Mouse (Mus musculus) forebrain, postnatal 0 days (tissue): Measurements from ENCODE around the gene Capza1. TPM values are rescaled to one million over a fixed set of nuclear protein-coding genes. Genes with fewer than 3 reads are reported as not detected.

Source experiments
- ATAC-seq: fragments of 200-750 bp; cut with Nextera tagmentation; 2 replicates; pipeline ENCODE4 v1.8.0; 2017; ENCODE audit warnings: mild to moderate bottlenecking, moderate library complexity
- DNase-seq: peaks from one replicate; pipeline ENCODE4 v3.0.0-alpha.2; 2015
- H3K27ac ChIP-seq: fragments of 300-500 bp; sonication (generic); 2 replicates; pipeline ENCODE4 v1.5.1; 2014; ENCODE audit warnings: low read depth, mild to moderate bottlenecking, antibody characterized with exemption, low read length, moderate library complexity, mixed read lengths
- H3K27me3 ChIP-seq: fragments of 300-500 bp; sonication (generic); 2 replicates; pipeline ENCODE4 v1.6.1; 2014; ENCODE audit warnings: mild to moderate bottlenecking, low read length, mixed read lengths; ENCODE audit not compliant: insufficient read depth
- H3K36me3 ChIP-seq: fragments of 300-500 bp; sonication (generic); 2 replicates; pipeline ENCODE4 v1.6.1; 2014; ENCODE audit warnings: mild to moderate bottlenecking, moderate library complexity; ENCODE audit not compliant: insufficient read depth
- H3K4me1 ChIP-seq: fragments of 300-500 bp; sonication (generic); 2 replicates; pipeline ENCODE4 v1.6.1; 2014; ENCODE audit warnings: antibody characterized with exemption; ENCODE audit not compliant: insufficient read depth
- H3K4me2 ChIP-seq: fragments of 300-500 bp; sonication (generic); 2 replicates; pipeline ENCODE4 v1.6.1; 2014; ENCODE audit warnings: low read depth, mild to moderate bottlenecking, moderate library complexity
- H3K4me3 ChIP-seq: fragments of 300-500 bp; sonication (generic); 2 replicates; pipeline ENCODE4 v1.5.1; 2014; ENCODE audit warnings: low read depth, low read length, mixed read lengths
- H3K9ac ChIP-seq: fragments of 300-500 bp; sonication (generic); 2 replicates; pipeline ENCODE4 v1.6.1; 2014; ENCODE audit warnings: mild to moderate bottlenecking
- H3K9me3 ChIP-seq: fragments of 300-500 bp; sonication (generic); 2 replicates; pipeline ENCODE4 v1.6.1; 2016; ENCODE audit warnings: low read length
- CTCF ChIP-seq: sonication (generic); IDR thresholded peaks from 2 replicates; pipeline ENCODE4 v1.5.1; 2016; ENCODE audit warnings: antibody characterized with exemption, control low read depth, low read depth
- WGBS: fragments of 180-500 bp; shearing (Covaris S2); extraction: QIAGEN DNeasy Blood & Tissue Kit; methylation state at CpG from one replicate; pipeline ENCODE4 v1.1.7; 2014; 5-methylcytosine and 5-hydroxymethylcytosine counted together
- polyA plus RNA-seq: library from polyadenylated mRNA; unstranded; fragments of >200 nt; fragmentation: Nextera tagmentation; extraction: Ambion mirVana; gene quantifications from 2 replicates; pipeline ENCODE4 v1.2.1, GENCODE M21; 2015
- total RNA-seq: library from RNA; depleted of rRNA; stranded (reverse); fragments of >200 nt; gene quantifications from 2 replicates; pipeline ENCODE4 v1.2.3, GENCODE M21; 2014

Gene Capza1
- total and polyA plus RNA-seq, 2 experiments from 2014 or later: 92.4 to 119 TPM

- Histone ChIP-seq H3K9me3 (no peaks in the 10 kb centered on the region), H3K4me3 (no peak overlapping the region), H3K4me2 (no peak overlapping the region), H3K4me1 (no peaks in the 10 kb centered on the region), H3K27ac (no peak overlapping the region), H3K36me3 (peaks cover 9% of the 10 kb centered on the region; the same call in 1 of the 2 replicates), H3K27me3 (no peaks in the 10 kb centered on the region), H3K9ac (no peak overlapping the region)
- 100% methylated on average over 1 of the region's 1 CpGs for WGBS
- no peak for TF ChIP-seq CTCF
- DNase-seq: no peak
- ATAC-seq: no peak
Observed at GRCm38 (mm10) chr3:104854465-104854864, 9.8 kb downstream of the Capza1 start.

DNA sequence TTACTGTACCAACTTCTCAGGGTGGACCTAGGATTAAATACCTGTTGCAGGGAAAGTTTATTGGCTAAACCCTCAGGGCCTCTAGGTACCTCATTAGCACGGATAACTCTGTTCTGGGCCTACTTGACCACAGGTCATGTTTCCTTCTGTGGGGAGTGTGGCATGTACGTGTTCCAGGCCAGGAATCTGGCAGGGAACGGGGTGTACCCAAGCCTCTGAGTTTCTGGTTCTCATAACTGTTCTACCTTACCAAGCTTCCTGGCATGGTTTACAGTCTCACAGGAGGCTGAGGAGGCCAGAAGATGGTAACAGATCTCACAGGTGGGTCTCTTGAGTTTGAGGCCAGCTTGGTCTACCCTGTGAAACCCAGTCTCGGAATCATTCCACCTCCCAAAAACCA lies 17.7 kb downstream of the Capza1 start:
- no peak for ATAC-seq
- WGBS: 95% methylated on average over 4 of the region's 4 CpGs
- TF ChIP-seq CTCF: no peak

GRCm38 (mm10) chr3:104841049-104841448 lies 23.3 kb downstream of the Capza1 start:
- TF ChIP-seq CTCF: no peak
- Histone ChIP-seq H3K27ac (no peak overlapping the region), H3K9ac (no peak overlapping the region), H3K27me3 (no peaks in the 10 kb centered on the region), H3K4me3 (no peak overlapping the region), H3K36me3 (peaks cover 19% of the 10 kb centered on the region), H3K9me3 (no peaks in the 10 kb centered on the region), H3K4me1 (no peaks in the 10 kb centered on the region), H3K4me2 (no peak overlapping the region)
- no peak for DNase-seq
- ATAC-seq: no peak
- WGBS: 94% methylated on average over 5 of the region's 5 CpGs

More for the DNA sequence above, 17.7 kb downstream of the Capza1 start:
- DNase-seq: no peak
- H3K36me3 ChIP-seq: peaks cover 19% of the 10 kb centered on the region
- H3K4me3 ChIP-seq: no peak overlapping the region
- no peak overlapping the region for H3K4me2 ChIP-seq
- no peak overlapping the region for H3K9ac ChIP-seq
- H3K27ac ChIP-seq: no peak overlapping the region
- no peaks in the 10 kb centered on the region for H3K27me3 ChIP-seq
- H3K4me1 ChIP-seq: no peaks in the 10 kb centered on the region
- no peaks in the 10 kb centered on the region for H3K9me3 ChIP-seq

GRCm38 (mm10) chr3:104835797-104836196 lies 28.5 kb downstream of the Capza1 start:
- Histone ChIP-seq H3K27ac (no peak overlapping the region), H3K9ac (no peak overlapping the region), H3K4me1 (no peaks in the 10 kb centered on the region), H3K36me3 (peaks cover 22% of the 10 kb centered on the region), H3K4me3 (no peak overlapping the region), H3K27me3 (no peaks in the 10 kb centered on the region), H3K9me3 (no peaks in the 10 kb centered on the region), H3K4me2 (no peak overlapping the region)
- ATAC-seq (no peak), DNase-seq (no peak)
- no peak for TF ChIP-seq CTCF
- WGBS: 97% methylated on average over 3 of the region's 3 CpGs

- Histone ChIP-seq H3K4me3 (no peak overlapping the region), H3K4me1 (no peaks in the 10 kb centered on the region), H3K27ac (no peak overlapping the region), H3K36me3 (peaks cover 21% of the 10 kb centered on the region), H3K27me3 (no peaks in the 10 kb centered on the region), H3K4me2 (no peak overlapping the region), H3K9me3 (no peaks in the 10 kb centered on the region), H3K9ac (no peak overlapping the region)
- TF ChIP-seq CTCF: no peak
- no peak for DNase-seq
- no peak for ATAC-seq
- WGBS: 85% methylated on average over 3 of the region's 3 CpGs
Observed at GRCm38 (mm10) chr3:104822413-104822812, 41.9 kb downstream of the Capza1 start.

DNA sequence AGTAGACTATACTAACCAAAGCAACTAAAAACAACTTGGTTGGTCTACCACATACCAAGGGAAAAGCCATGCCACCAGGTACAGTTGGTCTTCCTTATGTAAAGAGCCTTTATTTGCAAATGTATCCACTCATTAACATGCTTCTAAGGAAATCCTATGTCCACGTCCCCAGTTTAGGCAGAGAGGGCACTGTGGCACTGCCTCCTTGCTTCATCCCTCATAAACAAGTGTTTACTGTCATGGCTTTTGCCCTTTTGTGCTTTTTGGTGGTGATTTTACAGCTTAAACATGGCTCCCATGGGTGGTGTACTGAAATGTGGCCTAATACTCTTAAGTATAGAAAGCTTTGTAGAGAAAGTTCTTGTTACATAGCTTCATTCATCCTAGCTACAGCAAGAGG lies 43.9 kb downstream of the Capza1 start:
- Histone ChIP-seq H3K4me1 (no peaks in the 10 kb centered on the region), H3K9me3 (no peaks in the 10 kb centered on the region), H3K4me3 (no peak overlapping the region), H3K9ac (no peak overlapping the region), H3K27me3 (no peaks in the 10 kb centered on the region), H3K27ac (no peak overlapping the region), H3K4me2 (no peak overlapping the region), H3K36me3 (peaks cover 11% of the 10 kb centered on the region; the same call in 1 of the 2 replicates)
- DNase-seq (no peak), ATAC-seq (no peak)
- TF ChIP-seq CTCF: no peak
- 31% methylated on average over 1 of the region's 1 CpGs for WGBS

DNA sequence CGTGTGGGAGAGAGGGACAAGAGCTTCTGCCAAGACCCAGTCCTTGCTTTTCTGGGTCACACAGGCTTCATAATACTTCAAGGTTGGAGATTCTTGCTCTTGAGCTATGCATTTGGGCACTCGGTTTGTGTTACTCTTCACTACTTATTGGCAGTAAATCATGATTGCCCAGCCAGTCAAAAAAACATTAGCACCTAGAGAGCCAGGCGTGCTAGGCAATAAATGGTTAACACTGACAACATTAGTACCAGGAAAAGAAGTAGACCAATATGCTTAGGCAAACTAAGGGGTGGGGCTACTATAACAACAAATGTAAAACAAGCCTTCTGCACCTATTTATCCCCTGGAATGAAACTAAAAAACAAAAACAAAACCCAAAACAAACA lies 45.6 kb downstream of the Capza1 start:
- Histone ChIP-seq H3K9me3 (no peaks in the 10 kb centered on the region), H3K4me1 (no peaks in the 10 kb centered on the region), H3K4me2 (peak overlapping the region; percentile 94), H3K4me3 (0 out of 2 replicates have a peak overlapping the region, but pooled peaks have one; percentile 69), H3K36me3 (0 out of 2 replicates have a peak, but pooled peaks cover 6% of the 10 kb centered on the region), H3K9ac (0 out of 2 replicates have a peak overlapping the region, but pooled peaks have one; percentile 62), H3K27ac (no peak overlapping the region), H3K27me3 (no peaks in the 10 kb centered on the region)
- no peak for TF ChIP-seq CTCF
- ATAC-seq: no peak
- 7% methylated on average over 3 of the region's 3 CpGs for WGBS
- no peak for DNase-seq
